Mouse (Mus musculus): ENCODE results near the gene Gm10306.

Gene Gm10306

DNA sequence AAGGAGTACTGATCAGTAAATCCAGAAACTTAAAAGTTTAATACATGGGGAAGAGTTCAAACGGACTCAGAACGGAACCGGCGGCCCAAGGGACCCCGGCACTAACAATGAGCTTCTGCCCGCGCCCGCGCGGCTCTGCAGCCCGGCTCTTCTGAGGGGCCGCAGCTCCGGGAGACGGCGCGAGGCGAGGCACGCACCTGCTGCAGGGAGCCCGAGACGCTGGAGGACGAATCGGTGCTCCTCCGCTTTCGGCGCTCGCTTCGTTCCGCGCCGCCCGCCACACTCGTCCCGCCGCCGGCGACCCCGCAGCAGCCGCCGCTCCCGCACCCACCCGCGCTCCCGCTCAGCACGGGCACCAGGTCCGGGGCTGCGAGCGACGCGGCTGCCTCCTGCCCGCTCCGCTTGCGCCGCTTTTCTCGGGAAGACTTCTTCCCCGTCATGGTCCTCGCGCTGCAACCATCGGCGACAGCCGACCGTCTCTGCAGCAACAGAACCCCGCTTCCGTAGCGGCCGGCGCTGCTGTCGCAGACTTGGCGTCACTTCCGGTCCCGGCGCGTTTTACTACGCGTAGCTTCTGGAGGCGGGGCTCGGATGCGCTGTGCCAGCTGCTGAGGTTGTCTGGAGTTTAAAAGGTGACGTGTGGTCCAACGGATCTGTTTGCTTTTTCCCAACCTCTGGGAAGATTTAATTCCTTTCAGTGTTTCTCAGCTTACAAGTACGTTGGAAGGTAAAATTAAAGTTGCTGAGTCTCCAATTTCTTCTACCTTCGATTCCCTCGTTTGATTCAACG, at the start of gene Gm10306, which contains the start of gene Caap1:
Gm10306 (plus strand) TSS at position 282 of the 790 bp plus-strand sequence.
Caap1 (minus strand) TSS at position 532 of the 790 bp plus-strand sequence.
- DNase-seq = peak; percentile 93

- DNase-seq = no peak
Observed at GRCm38 (mm10) chr4:94515366-94515765, 41.0 kb upstream of the Gm10306 start.

DNA sequence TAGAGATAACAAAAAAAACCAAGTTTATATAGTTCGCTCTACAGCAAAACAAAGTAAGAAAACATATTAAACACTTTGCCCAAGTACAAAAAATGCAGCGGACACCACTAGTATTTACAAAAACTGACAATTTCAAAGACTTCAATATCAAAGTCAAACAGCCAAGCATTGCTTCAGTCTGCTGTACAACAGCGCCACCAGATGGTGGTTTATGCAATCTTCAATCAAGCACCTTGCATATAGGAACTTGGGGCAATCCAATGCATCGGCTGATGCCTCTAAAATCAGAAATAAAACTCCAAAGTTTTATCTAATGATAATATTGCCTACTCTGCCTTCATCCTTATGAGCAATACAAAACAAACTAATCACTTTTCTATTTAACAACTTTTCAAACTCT, 38.7 kb upstream of the Gm10306 start:
- DNase-seq = peak; percentile 36

GRCm38 (mm10) chr4:94523321-94523720, 33.0 kb upstream of the Gm10306 start:
- DNase-seq = peak; percentile 8

GRCm38 (mm10) chr4:94529448-94529847, 26.9 kb upstream of the Gm10306 start:
- DNase-seq = no peak

DNA sequence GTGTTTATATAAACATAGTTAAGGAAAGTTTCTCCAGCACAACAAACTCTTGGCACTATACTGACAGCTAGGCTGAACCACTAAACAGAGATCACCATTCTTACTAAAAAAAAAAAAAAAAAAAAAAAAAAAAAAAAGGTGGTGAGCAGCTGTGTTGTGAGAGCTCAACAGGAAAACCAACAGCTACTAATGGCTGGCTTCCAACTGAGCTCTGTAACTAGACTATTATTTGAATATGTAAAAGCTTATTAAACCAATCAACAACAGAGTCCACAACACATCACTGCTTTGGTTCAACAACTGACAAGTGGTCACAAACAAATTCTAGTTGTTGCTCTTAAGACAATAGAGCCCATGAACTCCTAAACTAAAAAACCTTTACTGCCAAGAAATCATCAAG, 23.1 kb upstream of the Gm10306 start:
- no peak for DNase-seq

GRCm38 (mm10) chr4:94543041-94543440, 13.3 kb upstream of the Gm10306 start:
- no peak for DNase-seq

DNA sequence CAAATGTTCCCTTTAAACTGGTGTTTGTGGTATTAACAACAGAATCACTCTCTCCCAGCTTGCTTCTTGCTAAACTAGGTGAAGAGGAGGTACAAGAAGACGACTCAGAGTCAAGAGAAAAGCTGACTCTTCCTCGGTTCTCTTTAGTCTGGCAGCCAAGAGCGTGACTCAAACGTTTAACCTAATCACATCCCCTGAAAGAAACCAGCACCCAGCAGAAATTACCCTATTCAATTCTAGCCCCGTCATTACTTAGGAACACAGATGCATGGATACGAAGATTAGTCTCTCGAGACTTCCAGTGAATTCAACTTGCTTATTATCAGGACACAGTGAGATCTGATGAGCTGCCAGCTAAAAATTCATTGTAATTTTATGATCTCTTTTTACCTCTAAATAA, 12.0 kb upstream of the Gm10306 start:
- DNase-seq = no peak

- no peak for DNase-seq
Observed at GRCm38 (mm10) chr4:94554955-94555494, 1.3 kb upstream of the Gm10306 start.

DNA sequence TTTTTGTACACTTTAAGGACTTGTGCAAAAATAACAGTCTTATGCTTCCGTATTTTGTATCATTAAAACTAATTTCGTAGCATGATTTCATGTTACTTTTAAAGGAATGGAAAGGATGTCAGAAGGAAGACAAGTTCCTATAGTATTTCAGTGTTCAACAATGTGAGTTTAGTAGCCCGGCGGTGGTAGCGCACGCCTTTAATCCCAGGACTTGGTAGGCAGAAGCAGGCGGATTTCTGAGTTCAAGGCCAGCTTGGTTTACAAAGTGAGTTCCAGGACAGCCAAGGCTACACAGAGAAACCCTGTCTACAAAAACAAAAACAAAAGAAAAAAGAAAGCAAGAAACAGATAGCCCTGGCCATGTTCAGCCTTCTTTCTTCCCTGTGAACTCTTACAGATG, 799 bp downstream of the Gm10306 start:
- no peak for DNase-seq

- DNase-seq = no peak
Observed at GRCm38 (mm10) chr4:94559266-94559665, 2.9 kb downstream of the Gm10306 start.

GRCm38 (mm10) chr4:94560316-94560715, 4.0 kb downstream of the Gm10306 start:
- no peak for DNase-seq

- DNase-seq = no peak
Observed at GRCm38 (mm10) chr4:94561954-94562648, 5.8 kb downstream of the Gm10306 start.

DNA sequence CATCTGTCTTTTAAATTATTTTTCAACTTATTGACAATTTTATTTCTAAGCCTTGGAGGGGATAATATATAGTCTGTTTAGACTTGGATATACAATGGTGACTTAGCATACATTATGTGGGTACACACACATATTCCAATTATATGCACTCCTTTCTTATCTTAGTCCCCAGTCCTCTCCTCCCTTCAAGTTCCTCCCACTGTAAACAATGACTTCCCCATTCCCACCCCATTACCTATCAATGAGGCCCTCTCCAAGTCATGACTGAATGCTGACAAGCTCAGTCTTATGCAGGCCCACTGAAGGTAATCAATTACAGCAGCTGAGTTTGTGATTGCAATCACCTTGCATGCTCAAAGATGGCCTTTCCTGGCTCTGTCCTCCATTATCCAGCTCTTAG, 8.0 kb downstream of the Gm10306 start:
- no peak for DNase-seq

GRCm38 (mm10) chr4:94572677-94573076, 16.3 kb downstream of the Gm10306 start:
- DNase-seq = no peak

- no peak for DNase-seq
Observed at GRCm38 (mm10) chr4:94591765-94592381, 35.5 kb downstream of the Gm10306 start.

DNA sequence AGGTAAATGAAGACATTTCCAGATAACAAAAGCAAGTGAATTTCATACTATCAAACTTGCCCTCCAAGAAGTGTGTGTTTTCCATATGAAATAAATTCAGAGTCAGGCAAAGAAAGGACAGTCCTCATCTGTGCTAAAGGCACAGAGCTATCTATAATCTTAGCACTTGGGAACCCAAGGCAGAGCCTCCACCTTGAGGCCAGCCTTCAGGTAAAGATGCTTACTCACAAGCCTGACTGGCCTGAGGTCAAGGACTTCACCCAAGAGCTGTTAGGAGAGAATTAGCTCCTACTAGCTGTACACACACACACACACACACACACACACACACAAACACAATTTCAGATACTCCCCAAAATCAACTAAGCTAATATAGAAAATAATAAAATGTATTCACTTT, 36.4 kb downstream of the Gm10306 start:
- DNase-seq = no peak

DNA sequence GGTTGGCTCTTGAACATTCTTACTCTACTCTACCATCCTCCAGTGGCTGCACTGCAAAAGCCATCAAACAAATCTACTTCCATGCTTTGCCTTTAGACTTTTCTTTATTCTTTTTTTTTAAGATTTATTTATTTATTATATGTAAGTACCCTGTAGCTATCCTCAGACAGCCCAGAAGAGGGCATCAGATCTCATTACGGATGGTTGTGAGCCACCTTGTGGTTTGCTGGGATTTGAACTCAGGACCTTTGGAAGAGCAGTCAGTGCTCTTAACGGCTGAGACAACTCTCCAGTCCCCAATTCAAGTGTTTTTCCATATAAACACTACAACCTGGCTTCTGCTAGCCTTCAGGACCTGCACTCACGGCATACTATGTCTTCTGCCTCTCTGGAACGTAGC, 45.0 kb downstream of the Gm10306 start:
- DNase-seq = no peak

DNA sequence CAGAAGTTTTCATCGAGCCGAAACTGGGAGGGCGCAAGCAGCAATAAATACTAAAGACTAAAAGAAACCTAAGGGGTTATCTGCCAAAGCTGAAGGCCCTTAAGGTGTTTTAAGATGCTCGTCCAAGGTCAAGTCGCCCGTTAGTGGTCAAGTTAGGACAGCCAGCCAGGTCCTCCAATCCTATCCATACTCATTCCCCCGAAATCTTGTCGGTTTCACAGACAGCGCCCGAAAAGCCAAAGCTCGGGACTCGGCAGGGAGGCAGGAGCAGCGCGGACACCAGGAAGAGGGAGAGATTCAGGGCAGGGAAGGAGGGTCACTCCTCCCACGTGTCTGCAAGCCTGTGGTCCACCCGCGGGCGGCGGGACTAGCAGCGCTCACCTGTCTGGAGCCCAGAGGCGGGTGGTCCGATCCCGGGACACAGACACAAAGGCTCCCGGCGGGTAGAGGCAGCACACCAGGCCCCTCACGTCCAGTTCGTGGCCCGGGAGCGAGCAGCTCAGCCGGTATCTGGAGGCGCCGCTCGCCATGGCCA, 46.2 kb downstream of the Gm10306 start:
- DNase-seq = no peak

- peak; percentile 95 for DNase-seq
Observed at GRCm38 (mm10) chr4:94603031-94603629, 46.8 kb downstream of the Gm10306 start, which contains the start of gene Plaa. Gene Plaa (minus strand): TSS chr4:94603244.

DNA sequence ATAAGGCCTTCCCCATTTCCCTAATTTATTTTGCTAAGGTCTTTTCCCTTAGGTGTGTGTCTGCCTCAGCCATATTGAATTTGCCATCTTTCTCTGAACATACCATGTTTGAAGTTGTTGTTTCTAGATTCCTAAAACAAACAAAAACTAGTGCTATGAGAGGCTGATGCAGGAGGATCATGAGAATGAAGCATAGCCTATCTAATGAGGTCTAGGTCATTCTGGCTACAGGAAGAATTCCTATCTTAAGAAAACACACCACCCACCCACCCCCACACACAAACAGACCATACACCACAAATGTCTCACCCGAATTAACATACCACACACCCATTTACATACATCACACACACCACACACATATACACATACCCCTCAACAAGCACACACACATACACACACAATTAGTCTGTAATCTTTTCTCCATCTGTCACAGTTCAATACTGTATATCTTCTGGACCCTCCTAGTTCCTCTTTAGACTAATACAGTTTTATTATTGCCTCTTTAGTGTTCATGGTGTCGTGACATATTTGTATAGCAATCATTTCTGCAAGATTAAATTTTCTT, 48.2 kb downstream of the Gm10306 start:
- no peak for DNase-seq

DNA sequence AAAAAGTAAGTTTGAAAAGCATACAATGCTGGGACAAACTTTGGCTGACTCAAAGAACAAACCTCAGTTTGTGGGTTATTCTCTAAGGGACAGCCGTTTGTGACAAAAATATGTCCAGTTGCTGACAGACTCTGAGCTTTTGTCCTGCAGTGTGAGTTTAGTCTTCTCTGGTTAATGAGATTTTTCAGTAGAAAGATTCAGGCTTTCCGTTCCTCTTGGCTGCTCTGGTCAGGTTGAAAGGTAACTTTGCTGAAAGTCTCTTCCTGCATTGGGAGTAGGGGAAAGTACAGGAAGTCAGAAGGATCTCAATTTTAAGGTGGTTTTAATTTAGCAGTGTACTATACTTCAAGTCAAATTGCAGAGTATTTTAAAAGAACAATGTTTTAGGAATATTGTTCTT, 49.2 kb downstream of the Gm10306 start:
- no peak for DNase-seq
